Mouse (Mus musculus): ENCODE data around the gene Prss30.

DNA sequence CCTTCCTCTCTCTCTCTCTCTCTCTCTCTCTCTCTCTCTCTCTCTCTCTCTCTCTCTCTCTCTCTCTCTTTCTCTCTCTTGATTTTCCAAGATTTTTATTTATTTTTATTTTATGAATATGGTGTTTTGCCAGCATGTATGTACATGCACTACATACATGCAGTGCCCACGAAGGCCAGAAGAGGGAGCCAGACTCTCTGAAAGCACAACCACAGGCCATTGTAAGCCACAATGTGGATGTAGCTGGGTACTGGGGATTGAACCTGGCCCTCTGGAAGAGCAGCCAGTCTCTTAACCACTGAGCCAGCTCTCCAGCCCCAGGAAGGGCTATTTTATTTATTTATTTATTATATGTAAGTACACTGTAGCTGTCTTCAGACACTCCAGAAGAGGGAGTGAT lies 11.1 kb downstream of the Prss30 start:
- TF ChIP-seq CTCF (IDR thresholded peaks at IDR 0.05; ENCODE audit: insufficient read depth, low read depth, low read length): 0 out of 2 replicates have a peak, but pooled peaks have one; percentile 19
- TF ChIP-seq POLR2A (IDR thresholded peaks at IDR 0.05; ENCODE audit: insufficient read depth, low read depth, low read length): no peak

Data from olfactory bulb, adult 2 months (tissue).